Mouse (Mus musculus): ENCODE measurements around the gene Cyp8b1. TPM values are rescaled to one million over a fixed set of nuclear protein-coding genes. Genes with fewer than 3 reads are reported as not detected.

Gene Cyp8b1
- not detected in 2 replicates for polyA plus RNA-seq (2014; fragmentation: Nextera tagmentation; extraction: Ambion mirVana)

- Histone ChIP-seq H3K4me1 (replicated peaks; ENCODE audit: control insufficient read depth, insufficient read depth, low read length) (no peaks in the 10 kb centered on the region), H3K27me3 (ENCODE audit: control insufficient read depth, insufficient read depth, low read length) (no peaks in the 10 kb centered on the region), H3K4me3 (replicated peaks; ENCODE audit: low read length) (no peak within 1 kb of the TSS), H3K9ac (no peak within 1 kb of the TSS), H3K27ac (no peak within 1 kb of the TSS), H3K9me3 (ENCODE audit: control insufficient read depth, low read length) (no peaks in the 10 kb centered on the region), H3K36me3 (replicated peaks; ENCODE audit: control insufficient read depth, insufficient read depth) (no peaks in the 10 kb centered on the region), H3K4me2 (replicated peaks) (no peak within 1 kb of the TSS)
- DNase-seq (ENCODE audit: low spot score) (no peak), ATAC-seq (ENCODE audit: low FRiP score) (no peak)
- WGBS, result 88% methylated on average over 8 of the region's 8 CpGs
Measured at GRCm38 (mm10) chr9:121916102-121916501, at the start of gene Cyp8b1. TSS of gene Cyp8b1 (minus strand) at chr9:121916305.

DNA sequence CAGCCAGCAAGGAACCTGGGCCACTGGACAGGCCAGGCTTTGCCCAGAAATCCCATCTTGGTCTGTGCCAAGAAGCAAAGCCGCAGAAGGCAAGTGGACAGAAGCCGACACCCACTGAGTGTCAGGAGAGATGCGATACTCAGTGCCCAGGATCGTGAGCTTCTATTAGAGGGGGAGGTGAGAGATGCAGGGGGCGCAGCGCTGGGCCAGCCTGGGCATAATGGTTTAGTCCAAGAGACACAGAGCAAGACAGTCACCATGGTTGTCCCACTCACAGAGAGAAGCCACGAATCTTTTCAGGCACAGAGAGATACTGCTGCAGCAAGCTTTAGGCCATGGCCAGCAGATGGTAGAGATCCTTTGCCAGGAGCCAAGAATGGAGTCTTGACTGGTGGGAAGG lies 48.8 kb upstream of the Cyp8b1 start:
- WGBS, result 93% methylated on average over 7 of the region's 7 CpGs
- Histone ChIP-seq H3K4me1 (replicated peaks; ENCODE audit: control insufficient read depth, insufficient read depth, low read length) (no peaks in the 10 kb centered on the region), H3K27ac (no peak overlapping the region), H3K36me3 (replicated peaks; ENCODE audit: control insufficient read depth, insufficient read depth) (no peaks in the 10 kb centered on the region), H3K9ac (no peak overlapping the region), H3K4me2 (replicated peaks) (no peak overlapping the region), H3K27me3 (ENCODE audit: control insufficient read depth, insufficient read depth, low read length) (no peaks in the 10 kb centered on the region), H3K4me3 (replicated peaks; ENCODE audit: low read length) (no peak overlapping the region), H3K9me3 (ENCODE audit: control insufficient read depth, low read length) (no peaks in the 10 kb centered on the region)
- ATAC-seq (ENCODE audit: low FRiP score) (no peak), DNase-seq (ENCODE audit: low spot score) (no peak)

DNA sequence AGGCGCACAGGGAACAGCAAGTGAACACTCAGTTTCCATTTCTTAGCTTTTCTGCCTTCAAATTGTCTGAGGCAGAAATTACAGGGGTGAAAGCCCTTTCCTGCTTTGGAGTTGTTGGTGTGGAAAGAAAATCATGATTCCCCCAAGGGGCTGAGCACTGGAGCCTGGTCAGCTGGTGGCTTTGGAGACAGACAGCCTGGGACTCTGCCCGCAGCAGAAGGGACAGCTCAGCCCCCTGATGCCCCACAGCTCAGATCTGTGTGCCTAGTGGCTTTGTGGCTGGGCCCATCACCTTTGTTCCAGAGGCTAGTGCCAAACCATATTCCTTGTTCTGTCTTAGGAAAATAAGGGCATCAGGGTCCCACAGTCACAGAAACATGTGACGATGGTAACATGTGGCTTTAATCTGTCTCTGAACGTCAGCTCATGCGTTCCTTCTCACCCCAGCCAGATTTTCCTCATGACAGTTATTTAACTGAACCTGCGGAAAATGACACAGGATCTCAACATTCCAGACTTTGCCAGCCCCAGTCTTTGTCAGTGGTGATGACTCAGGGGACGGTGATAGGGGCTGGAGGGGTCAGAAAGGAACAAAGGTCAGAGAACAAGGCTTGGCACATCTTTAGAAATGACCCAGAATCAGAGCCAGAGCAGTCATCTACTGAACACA lies 44.0 kb upstream of the Cyp8b1 start:
- Histone ChIP-seq H3K4me2 (replicated peaks) (no peak overlapping the region), H3K9ac (no peak overlapping the region), H3K27me3 (ENCODE audit: control insufficient read depth, insufficient read depth, low read length) (no peaks in the 10 kb centered on the region), H3K4me3 (replicated peaks; ENCODE audit: low read length) (no peak overlapping the region), H3K4me1 (replicated peaks; ENCODE audit: control insufficient read depth, insufficient read depth, low read length) (no peaks in the 10 kb centered on the region), H3K36me3 (replicated peaks; ENCODE audit: control insufficient read depth, insufficient read depth) (no peaks in the 10 kb centered on the region), H3K27ac (no peak overlapping the region), H3K9me3 (ENCODE audit: control insufficient read depth, low read length) (no peaks in the 10 kb centered on the region)
- 52% methylated on average over 7 of the region's 7 CpGs for WGBS
- ATAC-seq (ENCODE audit: low FRiP score), result no peak
- DNase-seq (ENCODE audit: low spot score), result no peak

DNA sequence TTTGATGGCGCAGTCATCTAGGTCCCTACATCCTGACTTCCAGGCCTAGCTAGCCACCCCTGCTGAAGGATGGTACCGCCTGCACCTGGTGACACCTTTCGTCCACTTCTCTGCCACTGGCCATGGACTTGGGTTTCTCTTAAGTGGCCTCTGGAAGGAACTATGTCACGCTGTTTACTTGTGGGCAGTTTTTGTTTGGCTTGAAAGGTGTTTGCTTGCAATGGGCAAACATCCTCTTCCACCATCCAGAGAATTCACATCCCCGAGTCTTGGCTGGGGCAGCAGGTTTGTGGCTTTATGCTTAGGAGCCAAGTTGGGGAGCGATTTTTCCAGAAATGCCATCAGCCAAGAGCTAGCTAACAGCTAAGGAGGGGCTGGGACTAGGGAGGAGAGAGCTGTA lies 36.5 kb upstream of the Cyp8b1 start:
- peaks cover 12% of the 10 kb centered on the region for H3K4me1 ChIP-seq (replicated peaks; ENCODE audit: control insufficient read depth, insufficient read depth, low read length)
- H3K9ac ChIP-seq, result no peak overlapping the region
- no peak for ATAC-seq (ENCODE audit: low FRiP score)
- no peak overlapping the region for H3K27ac ChIP-seq
- WGBS, result 92% methylated on average over 6 of the region's 6 CpGs
- DNase-seq (ENCODE audit: low spot score), result no peak
- no peaks in the 10 kb centered on the region for H3K36me3 ChIP-seq (replicated peaks; ENCODE audit: control insufficient read depth, insufficient read depth)
- no peak overlapping the region for H3K4me3 ChIP-seq (replicated peaks; ENCODE audit: low read length)
- no peak overlapping the region for H3K4me2 ChIP-seq (replicated peaks)
- no peaks in the 10 kb centered on the region for H3K27me3 ChIP-seq (ENCODE audit: control insufficient read depth, insufficient read depth, low read length)
- no peaks in the 10 kb centered on the region for H3K9me3 ChIP-seq (ENCODE audit: control insufficient read depth, low read length)

GRCm38 (mm10) chr9:121951114-121951423 lies 35.0 kb upstream of the Cyp8b1 start:
- Histone ChIP-seq H3K4me3 (replicated peaks; ENCODE audit: low read length) (peak overlapping the region; percentile 17), H3K9me3 (ENCODE audit: control insufficient read depth, low read length) (no peaks in the 10 kb centered on the region), H3K4me2 (replicated peaks) (peak overlapping the region; percentile 47), H3K9ac (peak overlapping the region; percentile 21; the same call in 1 of the 2 replicates), H3K27me3 (ENCODE audit: control insufficient read depth, insufficient read depth, low read length) (no peaks in the 10 kb centered on the region), H3K27ac (peak overlapping the region; percentile 38; the same call in 1 of the 2 replicates), H3K36me3 (replicated peaks; ENCODE audit: control insufficient read depth, insufficient read depth) (no peaks in the 10 kb centered on the region), H3K4me1 (replicated peaks; ENCODE audit: control insufficient read depth, insufficient read depth, low read length) (peaks cover 12% of the 10 kb centered on the region)
- DNase-seq (ENCODE audit: low spot score) (no peak), ATAC-seq (ENCODE audit: low FRiP score) (no peak)
- WGBS, result 36% methylated on average over 4 of the region's 4 CpGs

GRCm38 (mm10) chr9:121950418-121951113 lies 34.5 kb upstream of the Cyp8b1 start, which contains the start of gene Fam198a:
TSS of gene Fam198a (plus strand) at chr9:121950988.
- Histone ChIP-seq H3K9ac (peak within 1 kb of the TSS; percentile 21; the same call in 1 of the 2 replicates), H3K4me2 (replicated peaks) (peak within 1 kb of the TSS; percentile 47), H3K36me3 (replicated peaks; ENCODE audit: control insufficient read depth, insufficient read depth) (no peaks in the 10 kb centered on the region), H3K9me3 (ENCODE audit: control insufficient read depth, low read length) (no peaks in the 10 kb centered on the region), H3K4me1 (replicated peaks; ENCODE audit: control insufficient read depth, insufficient read depth, low read length) (peaks cover 12% of the 10 kb centered on the region), H3K27me3 (ENCODE audit: control insufficient read depth, insufficient read depth, low read length) (no peaks in the 10 kb centered on the region), H3K4me3 (replicated peaks; ENCODE audit: low read length) (peak within 1 kb of the TSS; percentile 17), H3K27ac (peak within 1 kb of the TSS; percentile 62)
- DNase-seq (ENCODE audit: low spot score) (peak; percentile 77), ATAC-seq (ENCODE audit: low FRiP score) (peak; percentile 88)
- WGBS, result 8% methylated on average over 14 of the region's 14 CpGs

GRCm38 (mm10) chr9:121948431-121948830 lies 32.3 kb upstream of the Cyp8b1 start:
- ATAC-seq (ENCODE audit: low FRiP score) (no peak), DNase-seq (ENCODE audit: low spot score) (no peak)
- Histone ChIP-seq H3K27me3 (ENCODE audit: control insufficient read depth, insufficient read depth, low read length) (no peaks in the 10 kb centered on the region), H3K9ac (no peak overlapping the region), H3K4me3 (replicated peaks; ENCODE audit: low read length) (no peak overlapping the region), H3K9me3 (ENCODE audit: control insufficient read depth, low read length) (no peaks in the 10 kb centered on the region), H3K36me3 (replicated peaks; ENCODE audit: control insufficient read depth, insufficient read depth) (no peaks in the 10 kb centered on the region), H3K27ac (no peak overlapping the region), H3K4me2 (replicated peaks) (no peak overlapping the region), H3K4me1 (replicated peaks; ENCODE audit: control insufficient read depth, insufficient read depth, low read length) (peaks cover 12% of the 10 kb centered on the region)
- WGBS, result 83% methylated on average over 4 of the region's 4 CpGs

DNA sequence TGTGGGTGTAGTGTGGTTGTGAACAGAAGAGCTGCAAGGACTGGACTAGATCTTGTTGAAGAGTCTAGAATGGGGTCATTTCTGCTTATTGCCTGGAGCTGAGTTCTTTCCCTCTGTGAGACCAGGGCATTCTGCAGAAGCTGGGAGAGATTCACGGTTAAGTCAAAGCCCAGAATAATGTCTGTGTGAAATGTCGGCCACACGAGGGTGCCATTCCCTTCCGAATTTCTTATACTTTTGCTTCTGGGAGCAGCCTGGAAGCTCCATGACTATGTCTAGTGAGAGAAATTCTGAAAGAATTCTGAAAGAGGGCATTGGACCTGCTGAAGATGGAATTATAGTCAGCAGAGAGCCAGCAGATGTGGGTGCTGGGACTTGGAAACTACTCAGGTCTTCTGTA lies 31.7 kb upstream of the Cyp8b1 start:
- 5% methylated on average over 4 of the region's 4 CpGs for WGBS
- Histone ChIP-seq H3K27me3 (ENCODE audit: control insufficient read depth, insufficient read depth, low read length) (no peaks in the 10 kb centered on the region), H3K36me3 (replicated peaks; ENCODE audit: control insufficient read depth, insufficient read depth) (no peaks in the 10 kb centered on the region), H3K9ac (no peak overlapping the region), H3K27ac (no peak overlapping the region), H3K4me3 (replicated peaks; ENCODE audit: low read length) (no peak overlapping the region), H3K4me1 (replicated peaks; ENCODE audit: control insufficient read depth, insufficient read depth, low read length) (peaks cover 12% of the 10 kb centered on the region), H3K9me3 (ENCODE audit: control insufficient read depth, low read length) (no peaks in the 10 kb centered on the region), H3K4me2 (replicated peaks) (no peak overlapping the region)
- no peak for ATAC-seq (ENCODE audit: low FRiP score)
- DNase-seq (ENCODE audit: low spot score), result peak; percentile 83

GRCm38 (mm10) chr9:121943628-121944027 lies 27.5 kb upstream of the Cyp8b1 start:
- WGBS, result 83% methylated on average over 3 of the region's 3 CpGs
- H3K27me3 ChIP-seq (ENCODE audit: control insufficient read depth, insufficient read depth, low read length), result no peaks in the 10 kb centered on the region

More at GRCm38 (mm10) chr9:121943628-121944027, 27.5 kb upstream of the Cyp8b1 start:
- no peaks in the 10 kb centered on the region for H3K9me3 ChIP-seq (ENCODE audit: control insufficient read depth, low read length)
- H3K27ac ChIP-seq, result no peak overlapping the region
- H3K9ac ChIP-seq, result no peak overlapping the region
- ATAC-seq (ENCODE audit: low FRiP score), result no peak
- H3K4me2 ChIP-seq (replicated peaks), result no peak overlapping the region
- DNase-seq (ENCODE audit: low spot score), result no peak
- H3K4me3 ChIP-seq (replicated peaks; ENCODE audit: low read length), result no peak overlapping the region
- no peaks in the 10 kb centered on the region for H3K4me1 ChIP-seq (replicated peaks; ENCODE audit: control insufficient read depth, insufficient read depth, low read length)
- H3K36me3 ChIP-seq (replicated peaks; ENCODE audit: control insufficient read depth, insufficient read depth), result no peaks in the 10 kb centered on the region

Measured in hindbrain, embryonic 14.5 days (tissue).